Mouse (Mus musculus) E14TG2a.4 (cell line): ENCODE results near the gene Ccdc87.

Experiments
- H3K27me3 ChIP-seq: 2 replicates; pipeline ENCODE4 v1.6.1; 2014; ENCODE audit warnings: low read length, control low read depth; ENCODE audit not compliant: insufficient read depth
- H3K36me3 ChIP-seq: 2 replicates; pipeline ENCODE4 v1.6.1; 2014; ENCODE audit warnings: low read length, control low read depth; ENCODE audit not compliant: insufficient read depth
- H3K4me1 ChIP-seq: replicated peaks from 2 replicates; pipeline ENCODE4 v1.6.1; 2014; ENCODE audit warnings: low read depth, low read length, control low read depth
- H3K4me3 ChIP-seq: replicated peaks from 2 replicates; pipeline ENCODE4 v1.5.1; 2014; ENCODE audit warnings: mild to moderate bottlenecking, low read length
- H3K9me3 ChIP-seq: 2 replicates; pipeline ENCODE4 v1.6.1; 2014; ENCODE audit warnings: low read length, control low read depth
- CTCF ChIP-seq: conservative IDR thresholded peaks from 2 replicates; pipeline ENCODE4 v1.5.1; 2014; ENCODE audit warnings: low read length
- NANOG ChIP-seq: IDR thresholded peaks from 2 replicates; pipeline ENCODE4 v1.6.1; 2014; ENCODE audit warnings: borderline replicate concordance, low read length, mixed read lengths
- POU5F1 ChIP-seq: IDR thresholded peaks from 2 replicates; pipeline ENCODE4 v1.6.1; 2014; ENCODE audit warnings: low read length, borderline replicate concordance

Gene Ccdc87

GRCm38 (mm10) chr19:4828444-4829114, 10.6 kb upstream of the Ccdc87 start:
- no peaks in the 10 kb centered on the region for H3K27me3 ChIP-seq
- peaks cover 55% of the 10 kb centered on the region for H3K36me3 ChIP-seq
- H3K4me3 ChIP-seq: peak overlapping the region; percentile 48
- no peaks in the 10 kb centered on the region for H3K9me3 ChIP-seq
- TF ChIP-seq CTCF (no peak), POU5F1 (no peak), NANOG (no peak)
- peaks cover 86% of the 10 kb centered on the region for H3K4me1 ChIP-seq

GRCm38 (mm10) chr19:4829156-4829555, 10.0 kb upstream of the Ccdc87 start:
- no peaks in the 10 kb centered on the region for H3K9me3 ChIP-seq
- H3K4me3 ChIP-seq: peak overlapping the region; percentile 48; the same call in 1 of the 2 replicates
- no peaks in the 10 kb centered on the region for H3K27me3 ChIP-seq
- TF ChIP-seq CTCF (no peak), POU5F1 (no peak), NANOG (no peak)
- peaks cover 61% of the 10 kb centered on the region for H3K36me3 ChIP-seq
- peaks cover 92% of the 10 kb centered on the region for H3K4me1 ChIP-seq

- no peaks in the 10 kb centered on the region for H3K27me3 ChIP-seq
- peaks cover 98% of the 10 kb centered on the region for H3K4me1 ChIP-seq
- H3K9me3 ChIP-seq: no peaks in the 10 kb centered on the region
- TF ChIP-seq POU5F1 (no peak), CTCF (no peak), NANOG (no peak)
- peaks cover 50% of the 10 kb centered on the region for H3K36me3 ChIP-seq
- no peak overlapping the region for H3K4me3 ChIP-seq
Observed at GRCm38 (mm10) chr19:4833977-4834376, 5.2 kb upstream of the Ccdc87 start.

GRCm38 (mm10) chr19:4836096-4836495, 3.1 kb upstream of the Ccdc87 start:
- H3K27me3 ChIP-seq: peaks cover 15% of the 10 kb centered on the region
- H3K36me3 ChIP-seq: peaks cover 41% of the 10 kb centered on the region
- TF ChIP-seq NANOG (no peak), CTCF (no peak), POU5F1 (no peak)

GRCm38 (mm10) chr19:4837049-4837448, 2.1 kb upstream of the Ccdc87 start:
- TF ChIP-seq POU5F1 (no peak), NANOG (no peak), CTCF (no peak)
- Histone ChIP-seq H3K27me3 (peaks cover 23% of the 10 kb centered on the region), H3K4me1 (peaks cover 87% of the 10 kb centered on the region), H3K4me3 (no peak overlapping the region), H3K36me3 (peaks cover 37% of the 10 kb centered on the region), H3K9me3 (no peaks in the 10 kb centered on the region)

More at GRCm38 (mm10) chr19:4836096-4836495, 3.1 kb upstream of the Ccdc87 start:
- 0 out of 2 replicates have a peak overlapping the region, but pooled peaks have one; percentile 1 for H3K4me3 ChIP-seq
- no peaks in the 10 kb centered on the region for H3K9me3 ChIP-seq
- H3K4me1 ChIP-seq: peaks cover 90% of the 10 kb centered on the region

GRCm38 (mm10) chr19:4838526-4839140, 533 bp upstream of the Ccdc87 start:
- peaks cover 73% of the 10 kb centered on the region for H3K4me1 ChIP-seq

GRCm38 (mm10) chr19:4840848-4841247, 1.7 kb downstream of the Ccdc87 start:
- TF ChIP-seq NANOG (no peak), POU5F1 (no peak), CTCF (no peak)
- Histone ChIP-seq H3K36me3 (0 out of 2 replicates have a peak, but pooled peaks cover 10% of the 10 kb centered on the region), H3K9me3 (no peaks in the 10 kb centered on the region)

More at GRCm38 (mm10) chr19:4838526-4839140, 533 bp upstream of the Ccdc87 start:
- TF ChIP-seq POU5F1: no peak
- TF ChIP-seq CTCF: no peak
- TF ChIP-seq NANOG: no peak
- Histone ChIP-seq H3K4me3 (peak overlapping the region; percentile 88), H3K36me3 (peaks cover 21% of the 10 kb centered on the region), H3K27me3 (peaks cover 23% of the 10 kb centered on the region), H3K9me3 (no peaks in the 10 kb centered on the region)

GRCm38 (mm10) chr19:4842611-4843010, 3.4 kb downstream of the Ccdc87 start:
- Histone ChIP-seq H3K4me1 (peaks cover 42% of the 10 kb centered on the region), H3K4me3 (no peak overlapping the region), H3K9me3 (no peaks in the 10 kb centered on the region), H3K36me3 (0 out of 2 replicates have a peak, but pooled peaks cover 4% of the 10 kb centered on the region), H3K27me3 (peaks cover 23% of the 10 kb centered on the region)
- TF ChIP-seq NANOG (no peak), POU5F1 (no peak), CTCF (no peak)

More at GRCm38 (mm10) chr19:4840848-4841247, 1.7 kb downstream of the Ccdc87 start:
- H3K4me3 ChIP-seq: no peak overlapping the region
- peaks cover 54% of the 10 kb centered on the region for H3K4me1 ChIP-seq
- peaks cover 23% of the 10 kb centered on the region for H3K27me3 ChIP-seq
